Mouse (Mus musculus) naive thymus-derived CD4-positive, alpha-beta T cell, adult 5 months (primary cell): ENCODE data around the gene Gm32742. TPM values are rescaled to one million over a fixed set of nuclear protein-coding genes. Genes with fewer than 3 reads are reported as not detected.

Source experiments
- polyA plus RNA-seq: library from polyadenylated mRNA; unstranded; fragments of 100-300 nt; shearing (Covaris generic); gene quantifications from one replicate; pipeline ENCODE4 v1.2.1, GENCODE M21; 2017

The Gm32742 gene
- not detected for polyA plus RNA-seq

GRCm38 (mm10) chr9:51165312-51166180, at the start of gene Gm32742:
TSS of gene Gm32742 (minus strand) at chr9:51165517.

DNA sequence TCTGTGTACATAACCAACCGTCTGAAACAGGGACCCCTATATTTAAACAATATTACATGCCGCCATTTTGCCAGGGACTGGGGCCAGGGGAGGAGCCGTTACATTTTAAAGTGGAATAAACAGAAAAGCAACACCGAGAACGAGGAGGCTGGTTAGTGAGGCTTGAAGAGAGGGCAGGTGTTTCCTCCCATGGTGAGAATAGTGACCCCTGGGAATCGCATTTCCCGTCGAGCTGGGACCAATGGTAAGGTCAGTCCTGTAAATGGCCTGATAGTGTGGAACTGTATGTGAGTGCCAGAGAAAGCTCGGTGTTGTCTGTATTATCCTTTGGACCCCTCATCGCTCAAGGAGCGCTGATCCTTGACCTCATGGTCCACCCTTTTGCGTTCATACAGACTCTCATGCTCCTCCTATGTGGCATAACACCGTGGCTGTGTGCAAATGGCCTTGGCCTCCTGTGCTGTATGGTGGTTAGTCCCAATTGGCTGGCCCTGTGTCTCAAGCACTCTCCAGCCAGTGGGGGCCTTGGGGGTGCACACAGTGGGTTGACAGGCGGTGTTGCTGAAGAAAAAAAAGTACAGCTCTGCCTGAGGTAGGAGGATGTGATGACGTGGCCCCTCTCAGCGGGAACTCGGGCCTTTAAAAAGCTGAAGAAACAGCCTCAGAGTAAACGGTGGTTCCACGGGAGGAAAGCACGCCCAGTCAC, 47.9 kb upstream of the Gm32742 start, which contains the start of gene Pou2af1:
Pou2af1 (plus strand) TSS at position 686 of the 706 bp plus-strand sequence.

GRCm38 (mm10) chr9:51101756-51102425, 63.4 kb downstream of the Gm32742 start, which contains the start of gene 4833427G06Rik:
TSS of gene 4833427G06Rik (minus strand) at chr9:51102078.

Other genes with a start within 250 kb of the Gm32742 start
- 59.9 TPM for gene Sik2, start 156.4 kb downstream of the Gm32742 start, polyA plus RNA-seq
- gene Btg4, start 104.6 kb downstream of the Gm32742 start, polyA plus RNA-seq, result not detected
- gene Layn, start 88.4 kb downstream of the Gm32742 start, polyA plus RNA-seq, result not detected
- not detected for gene 4833427G06Rik, start 63.4 kb downstream of the Gm32742 start, polyA plus RNA-seq
- gene Pou2af1, start 48.2 kb upstream of the Gm32742 start, polyA plus RNA-seq, result 7.9 TPM
- gene Colca2, start 113.1 kb upstream of the Gm32742 start, polyA plus RNA-seq, result not detected
- gene 1810046K07Rik, start 163.4 kb upstream of the Gm32742 start, polyA plus RNA-seq, result not detected